Mouse (Mus musculus): ENCODE measurements at regions not wholly inside any gene's neighbourhood (a gene's known extent, or its start where the extent isn't known, plus 50 kb on each side); places are given as distances from the start of the nearest gene placed in this dataset.

DNA sequence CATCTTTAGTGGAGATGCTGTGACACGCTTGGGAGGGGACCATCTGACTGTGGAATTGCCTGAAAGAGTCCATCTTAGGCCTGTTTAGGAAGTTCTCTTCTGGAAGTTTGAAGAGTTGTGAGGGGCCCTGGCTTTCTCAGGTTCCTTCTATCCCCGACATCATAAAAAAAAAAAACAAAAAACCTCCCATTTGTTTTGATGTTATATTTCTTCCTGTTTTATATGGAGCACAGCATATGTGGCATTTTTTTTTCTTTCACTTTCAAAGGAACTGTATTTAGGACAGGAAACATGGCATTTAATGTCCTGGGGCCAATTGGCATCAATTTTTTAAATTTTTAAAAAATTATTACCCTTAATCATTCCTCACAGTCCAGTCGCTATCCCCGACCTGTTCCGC is 168.6 kb upstream of the Dmrta1 start:
- Histone ChIP-seq H3K9ac (ENCODE audit: low read length) (no peak overlapping the region), H3K4me3 (ENCODE audit: low read depth, low read length) (no peak overlapping the region), H3K36me3 (ENCODE audit: control insufficient read depth, insufficient read depth, low read length) (no peaks in the 10 kb centered on the region), H3K4me1 (ENCODE audit: control insufficient read depth, insufficient read depth, low read length) (no peaks in the 10 kb centered on the region), H3K9me3 (ENCODE audit: control insufficient read depth, low read length) (no peaks in the 10 kb centered on the region), H3K27me3 (ENCODE audit: control insufficient read depth, insufficient read depth, low read length) (no peaks in the 10 kb centered on the region), H3K4me2 (ENCODE audit: low read depth, severe bottlenecking) (no peak overlapping the region), H3K27ac (replicated peaks; ENCODE audit: low read depth, low read length) (no peak overlapping the region)
- no peak for ATAC-seq (ENCODE audit: insufficient number of reproducible peaks, low FRiP score, low TSS enrichment, low read depth)
- 80% methylated on average over 5 of the region's 5 CpGs for WGBS
- DNase-seq (ENCODE audit: low spot score), result no peak

- WGBS, result 83% methylated on average over 13 of the region's 13 CpGs
- Histone ChIP-seq H3K9me3 (ENCODE audit: control insufficient read depth, low read length) (no peaks in the 10 kb centered on the region), H3K27ac (replicated peaks; ENCODE audit: low read depth, low read length) (no peak overlapping the region), H3K36me3 (ENCODE audit: control insufficient read depth, insufficient read depth, low read length) (no peaks in the 10 kb centered on the region), H3K4me1 (ENCODE audit: control insufficient read depth, insufficient read depth, low read length) (no peaks in the 10 kb centered on the region), H3K9ac (ENCODE audit: low read length) (no peak overlapping the region), H3K4me2 (ENCODE audit: low read depth, severe bottlenecking) (no peak overlapping the region), H3K27me3 (ENCODE audit: control insufficient read depth, insufficient read depth, low read length) (no peaks in the 10 kb centered on the region), H3K4me3 (ENCODE audit: low read depth, low read length) (no peak overlapping the region)
- no peak for ATAC-seq (ENCODE audit: insufficient number of reproducible peaks, low FRiP score, low TSS enrichment, low read depth)
- DNase-seq (ENCODE audit: low spot score), result no peak
These were observed 169.4 kb upstream of the Dmrta1 start for GRCm38 (mm10) chr4:89509655-89510391.

DNA sequence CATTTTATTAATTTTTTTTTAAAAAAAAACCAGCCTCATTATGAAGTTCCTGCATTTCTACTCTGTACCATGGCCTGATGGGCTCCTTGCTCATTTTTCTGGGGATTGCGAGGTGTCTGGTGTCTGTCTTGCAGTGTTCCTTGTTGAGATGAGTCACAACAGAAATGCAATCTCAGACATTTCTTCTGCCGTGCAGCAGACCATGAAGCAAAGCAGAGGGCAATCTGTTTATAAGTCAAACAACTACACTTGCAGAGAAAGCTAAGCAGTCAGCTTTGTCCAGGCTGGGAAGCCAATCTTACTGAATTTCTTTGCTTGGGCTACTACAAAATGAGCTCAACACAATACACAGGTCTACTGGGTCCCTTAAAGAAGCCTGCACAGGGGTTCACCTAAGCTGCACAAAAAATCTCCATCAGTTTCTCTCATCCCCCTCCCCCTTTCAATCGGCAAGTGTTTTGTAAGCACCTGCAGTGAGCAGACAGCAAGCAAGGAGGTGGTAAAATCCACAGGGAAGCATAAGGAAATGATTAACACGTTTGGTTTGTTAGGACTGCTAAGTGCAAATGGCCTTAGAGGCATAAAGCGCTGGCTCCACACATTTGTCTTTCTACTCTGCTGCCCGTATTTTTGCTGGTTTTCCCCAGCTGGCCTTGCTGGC is 171.0 kb upstream of the Dmrta1 start:
- Histone ChIP-seq H3K9ac (ENCODE audit: low read length) (no peak overlapping the region), H3K4me1 (ENCODE audit: control insufficient read depth, insufficient read depth, low read length) (no peaks in the 10 kb centered on the region), H3K36me3 (ENCODE audit: control insufficient read depth, insufficient read depth, low read length) (no peaks in the 10 kb centered on the region), H3K27ac (replicated peaks; ENCODE audit: low read depth, low read length) (no peak overlapping the region), H3K4me3 (ENCODE audit: low read depth, low read length) (no peak overlapping the region), H3K4me2 (ENCODE audit: low read depth, severe bottlenecking) (peak overlapping the region; percentile 27; the same call in 1 of the 2 replicates), H3K27me3 (ENCODE audit: control insufficient read depth, insufficient read depth, low read length) (no peaks in the 10 kb centered on the region), H3K9me3 (ENCODE audit: control insufficient read depth, low read length) (no peaks in the 10 kb centered on the region)
- peak; percentile 43 for DNase-seq (ENCODE audit: low spot score)
- 18% methylated on average over 6 of the region's 6 CpGs for WGBS
- ATAC-seq (ENCODE audit: insufficient number of reproducible peaks, low FRiP score, low TSS enrichment, low read depth), result peak; percentile 74; the same call in 1 of the 2 replicates

- H3K36me3 ChIP-seq (ENCODE audit: control insufficient read depth, insufficient read depth, low read length), result no peaks in the 10 kb centered on the region
- H3K4me2 ChIP-seq (ENCODE audit: low read depth, severe bottlenecking), result no peak overlapping the region
- DNase-seq (ENCODE audit: low spot score) (no peak), ATAC-seq (ENCODE audit: insufficient number of reproducible peaks, low FRiP score, low TSS enrichment, low read depth) (no peak)
- H3K4me3 ChIP-seq (ENCODE audit: low read depth, low read length), result no peak overlapping the region
- no peak overlapping the region for H3K27ac ChIP-seq (replicated peaks; ENCODE audit: low read depth, low read length)
- WGBS, result 9% methylated on average over 6 of the region's 6 CpGs
- no peaks in the 10 kb centered on the region for H3K4me1 ChIP-seq (ENCODE audit: control insufficient read depth, insufficient read depth, low read length)
- no peaks in the 10 kb centered on the region for H3K27me3 ChIP-seq (ENCODE audit: control insufficient read depth, insufficient read depth, low read length)
- no peak overlapping the region for H3K9ac ChIP-seq (ENCODE audit: low read length)
- H3K9me3 ChIP-seq (ENCODE audit: control insufficient read depth, low read length), result no peaks in the 10 kb centered on the region
These were observed 173.8 kb upstream of the Dmrta1 start for GRCm38 (mm10) chr4:89505368-89505819.

GRCm38 (mm10) chr4:89500232-89500631 is 179.0 kb upstream of the Dmrta1 start:
- H3K36me3 ChIP-seq (ENCODE audit: control insufficient read depth, insufficient read depth, low read length), result no peaks in the 10 kb centered on the region
- no peak for DNase-seq (ENCODE audit: low spot score)
- H3K9ac ChIP-seq (ENCODE audit: low read length), result no peak overlapping the region
- no peaks in the 10 kb centered on the region for H3K4me1 ChIP-seq (ENCODE audit: control insufficient read depth, insufficient read depth, low read length)
- no peak overlapping the region for H3K4me3 ChIP-seq (ENCODE audit: low read depth, low read length)
- H3K27ac ChIP-seq (replicated peaks; ENCODE audit: low read depth, low read length), result no peak overlapping the region
- no peaks in the 10 kb centered on the region for H3K9me3 ChIP-seq (ENCODE audit: control insufficient read depth, low read length)
- H3K27me3 ChIP-seq (ENCODE audit: control insufficient read depth, insufficient read depth, low read length), result no peaks in the 10 kb centered on the region
- H3K4me2 ChIP-seq (ENCODE audit: low read depth, severe bottlenecking), result no peak overlapping the region
- 66% methylated on average over 4 of the region's 4 CpGs for WGBS
- ATAC-seq (ENCODE audit: insufficient number of reproducible peaks, low FRiP score, low TSS enrichment, low read depth), result no peak

DNA sequence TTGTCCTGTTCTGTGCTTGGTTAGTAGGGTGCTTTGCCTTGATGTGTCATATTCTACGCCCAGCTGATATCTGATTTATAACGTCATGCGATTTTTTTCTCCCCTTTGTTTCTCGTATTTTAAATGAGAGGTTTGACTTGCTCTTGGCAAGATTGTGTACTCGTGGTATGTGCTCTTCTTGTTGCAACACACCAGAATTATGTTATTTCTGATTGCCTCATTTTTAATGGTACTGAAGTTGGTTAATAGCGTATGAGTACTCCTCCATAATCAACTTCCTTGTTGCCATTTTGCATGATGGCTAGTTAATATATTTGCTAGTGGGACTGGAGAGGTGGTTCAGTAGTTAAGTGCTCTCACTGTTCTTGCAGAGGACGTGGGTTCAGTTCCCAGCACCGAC is 180.1 kb upstream of the Cdkn2b start:
- no peak overlapping the region for H3K4me2 ChIP-seq (ENCODE audit: low read depth, severe bottlenecking)
- H3K9me3 ChIP-seq (ENCODE audit: control insufficient read depth, low read length), result no peaks in the 10 kb centered on the region
- DNase-seq (ENCODE audit: low spot score), result no peak
- 88% methylated on average over 8 of the region's 8 CpGs for WGBS
- no peak for ATAC-seq (ENCODE audit: insufficient number of reproducible peaks, low FRiP score, low TSS enrichment, low read depth)
- no peak overlapping the region for H3K27ac ChIP-seq (replicated peaks; ENCODE audit: low read depth, low read length)
- no peaks in the 10 kb centered on the region for H3K27me3 ChIP-seq (ENCODE audit: control insufficient read depth, insufficient read depth, low read length)
- no peaks in the 10 kb centered on the region for H3K4me1 ChIP-seq (ENCODE audit: control insufficient read depth, insufficient read depth, low read length)
- H3K36me3 ChIP-seq (ENCODE audit: control insufficient read depth, insufficient read depth, low read length), result no peaks in the 10 kb centered on the region
- H3K9ac ChIP-seq (ENCODE audit: low read length), result no peak overlapping the region
- no peak overlapping the region for H3K4me3 ChIP-seq (ENCODE audit: low read depth, low read length)

DNA sequence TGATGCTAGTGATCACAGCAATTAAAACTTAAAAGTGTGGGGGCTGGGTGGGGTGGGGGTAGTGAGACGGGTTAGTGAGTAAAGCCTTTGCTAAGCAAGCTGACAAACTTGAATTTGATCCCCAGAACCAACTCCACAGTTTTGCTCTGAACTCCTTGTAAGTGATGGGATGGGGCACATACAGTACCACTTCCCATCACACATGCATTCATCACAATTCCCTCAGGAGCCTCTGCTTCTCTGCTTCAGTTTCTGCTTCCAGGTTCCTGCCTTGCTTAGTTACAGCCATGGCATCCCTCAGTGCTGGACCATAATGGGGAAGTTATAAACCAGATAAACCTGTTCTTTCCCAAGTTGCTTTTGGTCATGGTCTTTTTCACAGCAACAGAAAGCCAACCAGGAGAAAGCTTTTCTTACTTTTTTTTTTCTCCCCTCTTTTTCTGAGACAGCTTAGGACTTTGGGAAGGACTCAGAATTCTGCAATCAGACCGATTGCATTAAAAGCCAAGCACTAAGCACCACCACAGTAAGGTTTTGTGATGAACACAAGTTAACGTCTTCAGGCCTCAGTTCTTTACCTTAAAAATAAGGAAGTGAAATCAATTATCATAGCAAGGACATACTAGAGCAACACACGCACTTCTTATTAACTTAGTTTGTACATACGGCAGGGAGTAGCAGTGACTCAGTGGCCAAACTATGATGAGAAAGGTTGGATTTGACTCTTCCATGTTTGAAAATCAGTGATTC is 176.8 kb upstream of the Cdkn2b start:
- Histone ChIP-seq H3K4me2 (ENCODE audit: low read depth, severe bottlenecking) (no peak overlapping the region), H3K9me3 (ENCODE audit: control insufficient read depth, low read length) (no peaks in the 10 kb centered on the region), H3K27ac (replicated peaks; ENCODE audit: low read depth, low read length) (no peak overlapping the region), H3K4me3 (ENCODE audit: low read depth, low read length) (no peak overlapping the region), H3K27me3 (ENCODE audit: control insufficient read depth, insufficient read depth, low read length) (no peaks in the 10 kb centered on the region), H3K9ac (ENCODE audit: low read length) (no peak overlapping the region), H3K36me3 (ENCODE audit: control insufficient read depth, insufficient read depth, low read length) (no peaks in the 10 kb centered on the region), H3K4me1 (ENCODE audit: control insufficient read depth, insufficient read depth, low read length) (no peaks in the 10 kb centered on the region)
- WGBS, result 84% methylated on average over 5 of the region's 5 CpGs
- no peak for ATAC-seq (ENCODE audit: insufficient number of reproducible peaks, low FRiP score, low TSS enrichment, low read depth)
- no peak for DNase-seq (ENCODE audit: low spot score)

GRCm38 (mm10) chr4:89486963-89487362 is 176.1 kb upstream of the Cdkn2b start:
- H3K36me3 ChIP-seq (ENCODE audit: control insufficient read depth, insufficient read depth, low read length), result no peaks in the 10 kb centered on the region
- no peaks in the 10 kb centered on the region for H3K9me3 ChIP-seq (ENCODE audit: control insufficient read depth, low read length)
- H3K4me2 ChIP-seq (ENCODE audit: low read depth, severe bottlenecking), result no peak overlapping the region
- ATAC-seq (ENCODE audit: insufficient number of reproducible peaks, low FRiP score, low TSS enrichment, low read depth) (no peak), DNase-seq (ENCODE audit: low spot score) (no peak)
- H3K4me1 ChIP-seq (ENCODE audit: control insufficient read depth, insufficient read depth, low read length), result no peaks in the 10 kb centered on the region
- H3K9ac ChIP-seq (ENCODE audit: low read length), result no peak overlapping the region
- no peak overlapping the region for H3K4me3 ChIP-seq (ENCODE audit: low read depth, low read length)
- H3K27me3 ChIP-seq (ENCODE audit: control insufficient read depth, insufficient read depth, low read length), result no peaks in the 10 kb centered on the region
- WGBS, result 87% methylated on average over 4 of the region's 4 CpGs
- no peak overlapping the region for H3K27ac ChIP-seq (replicated peaks; ENCODE audit: low read depth, low read length)
